Mouse (Mus musculus) layer of hippocampus, adult 18-20 months (tissue): ENCODE data around the gene Gm3115. TPM values are rescaled to one million over a fixed set of nuclear protein-coding genes. Genes with fewer than 3 reads are reported as not detected.
"Not testable (repeated sequence)": the region's sequence is repeated elsewhere in the genome, so short reads cannot be mapped to it uniquely, and the experiment has no call there.

Source experiments
- DNase-seq, 2 experiments: peaks; one replicate each; pipeline ENCODE4 v3.0.0; 2022; ENCODE audit warnings: low spot score in 2 of 2
- long read RNA-seq: library from polyadenylated mRNA; stranded (forward); transcript quantifications from one replicate; pipeline ENCODE4 v2.0.0, GENCODE M21; 2021
- total RNA-seq, 2 experiments: library from RNA; stranded (reverse); gene quantifications; 2 replicates each; pipeline ENCODE4 v1.2.3; 2021

The Gm3115 gene
- total RNA-seq: under 1 TPM; 0.18 to 0.22 TPM
- long read RNA-seq: 0 reads

DNA sequence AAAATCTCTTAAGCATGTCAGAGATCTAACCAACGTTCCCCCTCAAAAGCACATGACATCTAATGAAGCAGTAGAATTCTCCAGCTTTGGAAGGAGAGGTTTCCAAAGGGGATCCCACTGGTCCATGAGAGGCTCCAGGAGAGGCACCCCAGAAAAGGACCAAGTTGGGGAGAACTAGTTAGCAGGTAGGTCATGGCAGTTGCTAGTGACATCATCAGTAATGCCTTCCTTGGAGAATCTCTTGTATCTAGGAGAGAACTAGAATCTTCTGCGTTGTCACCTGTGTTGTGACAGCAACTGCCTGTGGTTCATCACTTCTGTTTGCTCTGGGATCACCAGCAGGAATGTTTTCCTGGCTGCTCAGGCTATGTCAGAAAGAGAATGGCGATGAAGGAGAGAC lies at the start of gene Gm3115:
Gene Gm3115, plus strand, starts transcription at position 301 of the 400 bp plus-strand sequence.
- DNase-seq: not testable (repeated sequence)

DNA sequence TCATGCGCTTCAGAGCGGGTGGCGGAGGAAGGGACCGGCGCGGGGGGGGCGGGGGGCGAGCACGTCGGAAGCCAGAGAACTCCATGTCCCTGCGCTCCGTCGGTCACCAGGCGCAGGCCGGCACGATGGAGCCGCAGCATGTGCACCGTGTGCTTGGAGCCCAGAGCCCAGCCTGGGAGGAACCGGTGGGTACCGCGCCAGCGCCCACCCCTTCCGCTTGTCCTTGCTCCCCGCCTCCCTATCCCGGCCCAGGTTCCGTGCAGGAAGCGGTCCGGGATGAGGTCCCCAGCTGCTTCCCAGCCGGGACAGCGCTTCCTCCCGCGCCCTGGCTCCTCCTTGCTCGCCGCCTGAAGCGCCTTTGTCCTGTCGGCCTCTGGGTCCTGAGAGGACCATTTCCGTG lies 26.5 kb downstream of the Gm3115 start, which contains the start of gene Gm8108:
Gene Gm8108, plus strand, starts transcription at position 101 of the 400 bp plus-strand sequence.
- DNase-seq: not testable (repeated sequence)

DNA sequence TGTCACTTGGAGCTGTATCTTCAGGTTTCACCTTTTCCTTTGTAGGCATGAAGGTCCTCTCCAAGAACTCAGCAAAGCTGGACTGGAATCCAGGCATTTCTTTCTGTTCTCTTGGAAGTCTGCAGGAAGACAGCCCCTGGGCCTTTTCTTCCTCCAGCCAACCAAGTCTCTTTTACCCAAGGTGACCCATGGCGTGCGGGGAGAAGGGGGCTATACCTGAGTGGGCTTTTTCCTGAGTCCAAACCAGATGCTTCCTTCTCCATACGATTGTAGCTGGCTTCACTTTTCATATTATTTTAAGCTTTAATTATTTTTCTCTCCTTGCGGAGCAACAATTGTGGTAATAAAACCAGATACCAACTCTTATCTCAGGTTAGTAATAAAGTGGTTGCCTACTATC lies 57.7 kb downstream of the Gm3115 start:
- DNase-seq: not testable (repeated sequence)

Other genes with a start within 250 kb of the Gm3115 start
- gene Gm3033, start 237.9 kb upstream of the Gm3115 start, total RNA-seq: not detected
- gene Gm2916, start 199.9 kb upstream of the Gm3115 start, total RNA-seq: under 1 TPM in 1 of 2 experiments, not detected in 1; 0.18 TPM
- not detected for gene Gm3029, start 152.4 kb upstream of the Gm3115 start, total RNA-seq
- gene Gm3095, start 120.6 kb upstream of the Gm3115 start, total RNA-seq: under 1 TPM in 1 of 2 experiments, not detected in 1; 0.36 TPM
- gene Gm3099, start 85.7 kb upstream of the Gm3115 start, total RNA-seq: not detected
- gene Gm5796, start 60.2 kb upstream of the Gm3115 start, total RNA-seq: 1 to 10 TPM; 4.7 to 5.5 TPM
- 1 to 10 TPM; 6.6 to 8.6 TPM for gene Gm8108, start 26.4 kb downstream of the Gm3115 start, total RNA-seq
- not detected for gene Gm3127, start 80.9 kb downstream of the Gm3115 start, total RNA-seq
- gene Gm2974, start 98.5 kb downstream of the Gm3115 start, total RNA-seq: 1 to 10 TPM in 1 of 2 experiments, under 1 TPM in 1; 0.25 to 1.8 TPM
- not detected for gene Gm3138, start 165.5 kb downstream of the Gm3115 start, total RNA-seq
- gene Gm3149, start 233.2 kb downstream of the Gm3115 start, total RNA-seq: not detected